Mouse (Mus musculus): ENCODE results near the gene Spop. TPM values are rescaled to one million over a fixed set of nuclear protein-coding genes. Genes with fewer than 3 reads are reported as not detected.
"Not testable (repeated sequence)": the region's sequence is repeated elsewhere in the genome, so short reads cannot be mapped to it uniquely, and the experiment has no call there.

Gene Spop
- polyA plus RNA-seq, 1 experiment from 2014 or later, result 139 TPM

GRCm38 (mm10) chr11:95406398-95406797, 7.5 kb upstream of the Spop start:
- not testable (repeated sequence) for H3K4me3 ChIP-seq (replicated peaks); H3K27me3 ChIP-seq; H3K9me3 ChIP-seq (replicated peaks); H3K4me2 ChIP-seq; ATAC-seq (replicated peaks; ENCODE audit: low FRiP score); H3K36me3 ChIP-seq; H3K27ac ChIP-seq; H3K9ac ChIP-seq
- 83% methylated on average over 5 of the region's 5 CpGs for WGBS
- H3K4me1 ChIP-seq, result peaks cover 19% of the 10 kb centered on the region

- Histone ChIP-seq H3K36me3 (no peaks in the 10 kb centered on the region), H3K4me2 (no peak overlapping the region), H3K4me1 (0 out of 2 replicates have a peak, but pooled peaks cover 3% of the 10 kb centered on the region), H3K27me3 (no peaks in the 10 kb centered on the region), H3K27ac (no peak overlapping the region), H3K4me3 (replicated peaks) (no peak overlapping the region), H3K9me3 (replicated peaks) (0 out of 2 replicates have a peak, but pooled peaks cover 4% of the 10 kb centered on the region), H3K9ac (no peak overlapping the region)
- no peak for ATAC-seq (replicated peaks; ENCODE audit: low FRiP score)
- WGBS, result 92% methylated on average over 10 of the region's 10 CpGs
Measured at GRCm38 (mm10) chr11:95409450-95410112, 4.3 kb upstream of the Spop start.

GRCm38 (mm10) chr11:95411453-95412013, 2.3 kb upstream of the Spop start:
- Histone ChIP-seq H3K4me1 (peaks cover 13% of the 10 kb centered on the region), H3K9ac (no peak overlapping the region), H3K9me3 (replicated peaks) (0 out of 2 replicates have a peak, but pooled peaks cover 4% of the 10 kb centered on the region), H3K27ac (no peak overlapping the region), H3K4me3 (replicated peaks) (no peak overlapping the region), H3K36me3 (no peaks in the 10 kb centered on the region), H3K27me3 (no peaks in the 10 kb centered on the region), H3K4me2 (no peak overlapping the region)
- no peak for ATAC-seq (replicated peaks; ENCODE audit: low FRiP score)
- WGBS, result 63% methylated on average over 6 of the region's 6 CpGs

GRCm38 (mm10) chr11:95412615-95413014, 1.3 kb upstream of the Spop start:
- peaks cover 13% of the 10 kb centered on the region for H3K4me1 ChIP-seq
- H3K4me2 ChIP-seq, result no peak overlapping the region
- 89% methylated on average over 3 of the region's 3 CpGs for WGBS
- no peaks in the 10 kb centered on the region for H3K36me3 ChIP-seq
- no peaks in the 10 kb centered on the region for H3K27me3 ChIP-seq
- H3K4me3 ChIP-seq (replicated peaks), result no peak overlapping the region
- H3K9me3 ChIP-seq (replicated peaks), result 0 out of 2 replicates have a peak, but pooled peaks cover 4% of the 10 kb centered on the region
- ATAC-seq (replicated peaks; ENCODE audit: low FRiP score), result no peak
- H3K9ac ChIP-seq, result no peak overlapping the region
- no peak overlapping the region for H3K27ac ChIP-seq

GRCm38 (mm10) chr11:95414536-95415161, 769 bp downstream of the Spop start:
- peaks cover 13% of the 10 kb centered on the region for H3K4me1 ChIP-seq
- no peaks in the 10 kb centered on the region for H3K27me3 ChIP-seq
- peak overlapping the region; percentile 96 for H3K27ac ChIP-seq
- peak overlapping the region; percentile 60 for H3K9ac ChIP-seq
- peak; percentile 94 for ATAC-seq (replicated peaks; ENCODE audit: low FRiP score)
- peak overlapping the region; percentile 80 for H3K4me2 ChIP-seq
- WGBS, result under 1% methylated on average over 28 of the region's 28 CpGs
- H3K9me3 ChIP-seq (replicated peaks), result 0 out of 2 replicates have a peak, but pooled peaks cover 4% of the 10 kb centered on the region
- H3K36me3 ChIP-seq, result peaks cover 2% of the 10 kb centered on the region; the same call in 1 of the 2 replicates
- H3K4me3 ChIP-seq (replicated peaks), result peak overlapping the region; percentile 69

GRCm38 (mm10) chr11:95415931-95416330, 2.1 kb downstream of the Spop start:
- no peak for ATAC-seq (replicated peaks; ENCODE audit: low FRiP score)
- peaks cover 2% of the 10 kb centered on the region; the same call in 1 of the 2 replicates for H3K36me3 ChIP-seq
- H3K4me1 ChIP-seq, result peaks cover 13% of the 10 kb centered on the region
- no peaks in the 10 kb centered on the region for H3K27me3 ChIP-seq
- H3K27ac ChIP-seq, result no peak overlapping the region
- peak overlapping the region; percentile 80 for H3K4me2 ChIP-seq
- H3K4me3 ChIP-seq (replicated peaks), result peak overlapping the region; percentile 69; the same call in 1 of the 2 replicates
- H3K9me3 ChIP-seq (replicated peaks), result 0 out of 2 replicates have a peak, but pooled peaks cover 4% of the 10 kb centered on the region
- no peak overlapping the region for H3K9ac ChIP-seq

GRCm38 (mm10) chr11:95417341-95417740, 3.5 kb downstream of the Spop start:
- ATAC-seq (replicated peaks; ENCODE audit: low FRiP score), result no peak
- Histone ChIP-seq H3K4me2 (no peak overlapping the region), H3K36me3 (peaks cover 2% of the 10 kb centered on the region; the same call in 1 of the 2 replicates), H3K27me3 (no peaks in the 10 kb centered on the region), H3K4me1 (peaks cover 10% of the 10 kb centered on the region), H3K27ac (no peak overlapping the region), H3K9me3 (replicated peaks) (0 out of 2 replicates have a peak, but pooled peaks cover 4% of the 10 kb centered on the region), H3K4me3 (replicated peaks) (no peak overlapping the region), H3K9ac (no peak overlapping the region)
- 91% methylated on average over 5 of the region's 5 CpGs for WGBS

GRCm38 (mm10) chr11:95420880-95421435, 7.1 kb downstream of the Spop start:
- Histone ChIP-seq H3K4me2 (no peak overlapping the region), H3K36me3 (peaks cover 2% of the 10 kb centered on the region; the same call in 1 of the 2 replicates), H3K27ac (no peak overlapping the region), H3K9ac (no peak overlapping the region), H3K4me3 (replicated peaks) (no peak overlapping the region), H3K27me3 (no peaks in the 10 kb centered on the region), H3K4me1 (peaks cover 3% of the 10 kb centered on the region), H3K9me3 (replicated peaks) (no peaks in the 10 kb centered on the region)
- no peak for ATAC-seq (replicated peaks; ENCODE audit: low FRiP score)
- WGBS, result 76% methylated on average over 2 of the region's 2 CpGs

GRCm38 (mm10) chr11:95423505-95423904, 9.6 kb downstream of the Spop start:
- Histone ChIP-seq H3K36me3 (peaks cover 2% of the 10 kb centered on the region; the same call in 1 of the 2 replicates), H3K4me1 (no peaks in the 10 kb centered on the region), H3K9me3 (replicated peaks) (no peaks in the 10 kb centered on the region), H3K27me3 (no peaks in the 10 kb centered on the region), H3K4me2 (no peak overlapping the region), H3K9ac (no peak overlapping the region), H3K27ac (no peak overlapping the region), H3K4me3 (replicated peaks) (no peak overlapping the region)
- ATAC-seq (replicated peaks; ENCODE audit: low FRiP score), result no peak
- 83% methylated on average over 3 of the region's 3 CpGs for WGBS

GRCm38 (mm10) chr11:95431344-95431743, 17.5 kb downstream of the Spop start:
- ATAC-seq (replicated peaks; ENCODE audit: low FRiP score), result no peak
- H3K4me2 ChIP-seq, result no peak overlapping the region
- H3K9ac ChIP-seq, result no peak overlapping the region
- H3K27me3 ChIP-seq, result no peaks in the 10 kb centered on the region
- H3K9me3 ChIP-seq (replicated peaks), result no peaks in the 10 kb centered on the region
- no peak overlapping the region for H3K4me3 ChIP-seq (replicated peaks)
- H3K4me1 ChIP-seq, result peaks cover 3% of the 10 kb centered on the region; the same call in 1 of the 2 replicates
- H3K27ac ChIP-seq, result no peak overlapping the region
- peaks cover 6% of the 10 kb centered on the region; the same call in 1 of the 2 replicates for H3K36me3 ChIP-seq
- 83% methylated on average over 2 of the region's 2 CpGs for WGBS

GRCm38 (mm10) chr11:95432194-95432593, 18.3 kb downstream of the Spop start:
- no peak overlapping the region for H3K9ac ChIP-seq
- H3K4me2 ChIP-seq, result no peak overlapping the region
- WGBS, result 92% methylated on average over 2 of the region's 2 CpGs
- H3K4me1 ChIP-seq, result peaks cover 3% of the 10 kb centered on the region; the same call in 1 of the 2 replicates
- peaks cover 6% of the 10 kb centered on the region; the same call in 1 of the 2 replicates for H3K36me3 ChIP-seq
- no peaks in the 10 kb centered on the region for H3K27me3 ChIP-seq
- H3K27ac ChIP-seq, result no peak overlapping the region
- H3K9me3 ChIP-seq (replicated peaks), result no peaks in the 10 kb centered on the region
- no peak for ATAC-seq (replicated peaks; ENCODE audit: low FRiP score)
- no peak overlapping the region for H3K4me3 ChIP-seq (replicated peaks)

GRCm38 (mm10) chr11:95445371-95445770, 31.5 kb downstream of the Spop start:
- no peak for ATAC-seq (replicated peaks; ENCODE audit: low FRiP score)
- Histone ChIP-seq H3K36me3 (peaks cover 5% of the 10 kb centered on the region; the same call in 1 of the 2 replicates), H3K4me2 (no peak overlapping the region), H3K9ac (no peak overlapping the region), H3K27ac (no peak overlapping the region), H3K9me3 (replicated peaks) (no peaks in the 10 kb centered on the region), H3K4me1 (no peaks in the 10 kb centered on the region), H3K4me3 (replicated peaks) (no peak overlapping the region), H3K27me3 (no peaks in the 10 kb centered on the region)
- WGBS, result 44% methylated on average over 2 of the region's 2 CpGs
